Mouse (Mus musculus) kidney, embryonic 15.5 days (tissue): Measurements from ENCODE around the gene Oprd1. TPM values are rescaled to one million over a fixed set of nuclear protein-coding genes. Genes with fewer than 3 reads are reported as not detected.

Experiments
- ATAC-seq: fragments of 200-750 bp; cut with Nextera tagmentation; replicated peaks from 2 replicates; pipeline ENCODE4 v1.8.0; 2017; ENCODE audit warnings: moderate TSS enrichment; ENCODE audit not compliant: low FRiP score
- H3K27ac ChIP-seq: fragments of 300-500 bp; sonication (generic); 2 replicates; pipeline ENCODE4 v1.5.1; 2015; ENCODE audit warnings: mild to moderate bottlenecking, inconsistent platforms
- H3K27me3 ChIP-seq: fragments of 300-500 bp; sonication (generic); 2 replicates; pipeline ENCODE4 v1.6.1; 2015; ENCODE audit warnings: inconsistent platforms
- H3K36me3 ChIP-seq: fragments of 300-500 bp; sonication (generic); 2 replicates; pipeline ENCODE4 v1.6.1; 2015; ENCODE audit warnings: inconsistent platforms
- H3K4me1 ChIP-seq: fragments of 300-500 bp; sonication (generic); 2 replicates; pipeline ENCODE4 v1.6.1; 2015; ENCODE audit warnings: inconsistent platforms
- H3K4me2 ChIP-seq: fragments of 300-500 bp; sonication (generic); 2 replicates; pipeline ENCODE4 v1.6.1; 2015; ENCODE audit warnings: moderate library complexity, mild to moderate bottlenecking, inconsistent platforms
- H3K4me3 ChIP-seq: fragments of 300-500 bp; sonication (generic); replicated peaks from 2 replicates; pipeline ENCODE4 v1.5.1; 2015; ENCODE audit warnings: mild to moderate bottlenecking, inconsistent platforms
- H3K9ac ChIP-seq: fragments of 300-500 bp; sonication (generic); 2 replicates; pipeline ENCODE4 v1.6.1; 2015; ENCODE audit warnings: mild to moderate bottlenecking, inconsistent platforms
- H3K9me3 ChIP-seq: fragments of 300-500 bp; sonication (generic); replicated peaks from 2 replicates; pipeline ENCODE4 v1.6.1; 2016; ENCODE audit warnings: inconsistent platforms
- WGBS: fragments of 180-500 bp; shearing (Covaris S2); methylation state at CpG from one replicate; pipeline ENCODE4 v1.1.7; 2015; ENCODE audit warnings: mixed read lengths; 5-methylcytosine and 5-hydroxymethylcytosine counted together
- polyA plus RNA-seq: library from polyadenylated mRNA; unstranded; fragments of >200 nt; fragmentation: Nextera tagmentation; extraction: Ambion mirVana; gene quantifications from 2 replicates; pipeline ENCODE4 v1.2.1, GENCODE M21; 2015

The Oprd1 gene
- polyA plus RNA-seq, 1 experiment from 2014 or later, result 0.23 TPM

DNA sequence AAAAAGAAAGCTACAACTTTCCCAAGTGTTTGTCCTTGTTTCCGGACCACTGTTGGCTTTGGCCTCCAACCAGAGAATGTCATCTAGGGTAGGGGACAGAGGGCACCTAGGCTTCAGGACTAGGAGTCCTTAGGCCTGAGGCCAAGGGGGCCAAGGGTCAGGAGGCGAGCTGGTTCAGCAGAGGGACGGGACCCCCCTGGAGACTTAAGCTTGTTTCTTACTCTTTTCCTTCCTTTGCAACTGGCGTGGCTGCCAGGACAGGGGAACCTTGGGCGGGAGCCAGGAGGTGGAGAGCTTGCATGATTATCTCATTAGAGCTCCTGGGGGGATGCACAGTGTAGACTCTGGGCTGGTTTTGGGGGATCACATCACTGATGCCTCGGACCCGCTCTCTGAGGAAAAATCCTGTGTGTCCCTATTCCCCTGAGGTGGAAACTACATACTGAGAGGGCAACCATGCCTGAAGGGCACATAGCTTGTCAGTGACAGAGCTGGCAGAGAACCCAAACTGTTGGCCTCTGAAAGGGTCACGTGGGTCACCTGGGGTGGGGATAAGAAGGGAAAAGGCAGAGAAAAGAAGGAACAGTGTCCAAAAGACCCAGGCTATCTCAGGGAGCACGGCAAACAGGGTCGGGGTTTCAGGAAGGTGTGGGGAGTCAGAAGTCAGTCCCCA is 78.0 kb downstream of the Oprd1 start:
- Histone ChIP-seq H3K27me3 (0 out of 2 replicates have a peak, but pooled peaks cover 2% of the 10 kb centered on the region), H3K9ac (no peak overlapping the region), H3K4me1 (peaks cover 41% of the 10 kb centered on the region), H3K27ac (peak overlapping the region; percentile 15; the same call in 1 of the 2 replicates), H3K4me2 (no peak overlapping the region), H3K36me3 (no peaks in the 10 kb centered on the region), H3K4me3 (no peak overlapping the region), H3K9me3 (no peaks in the 10 kb centered on the region)
- ATAC-seq, result no peak; the same call in 1 of the 2 replicates
- 64% methylated on average over 10 of the region's 10 CpGs for WGBS

GRCm38 (mm10) chr4:132065578-132065977 is 78.7 kb downstream of the Oprd1 start:
- ATAC-seq, result no peak
- WGBS, result 71% methylated on average over 3 of the region's 3 CpGs

DNA sequence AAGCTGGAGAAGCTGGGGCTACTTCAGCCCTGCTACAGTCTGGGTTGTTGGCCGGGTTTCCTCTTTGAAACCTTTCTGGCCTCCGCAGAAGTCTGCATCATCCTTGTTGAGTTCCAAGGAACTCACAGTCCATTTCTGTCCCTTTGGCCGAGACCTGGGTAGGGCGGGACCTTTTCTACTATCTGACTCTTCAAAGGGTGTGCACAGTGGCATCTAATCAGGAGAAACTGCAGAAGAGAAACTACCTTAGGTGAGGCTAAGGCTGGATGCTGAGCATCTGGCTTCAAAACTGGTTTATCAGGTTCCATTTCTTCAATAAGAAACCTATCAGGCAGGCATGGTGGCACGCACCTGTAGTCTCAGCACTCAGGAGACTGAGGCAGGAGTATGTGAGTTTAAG is 79.7 kb downstream of the Oprd1 start:
- Histone ChIP-seq H3K27me3 (no peaks in the 10 kb centered on the region), H3K9ac (no peak overlapping the region), H3K4me2 (no peak overlapping the region), H3K36me3 (no peaks in the 10 kb centered on the region), H3K4me1 (peaks cover 36% of the 10 kb centered on the region), H3K4me3 (no peak overlapping the region), H3K27ac (no peak overlapping the region), H3K9me3 (no peaks in the 10 kb centered on the region)
- no peak for ATAC-seq
- WGBS, result 83% methylated on average over 5 of the region's 5 CpGs

More at GRCm38 (mm10) chr4:132065578-132065977, 78.7 kb downstream of the Oprd1 start:
- Histone ChIP-seq H3K27ac (0 out of 2 replicates have a peak overlapping the region, but pooled peaks have one; percentile 15), H3K9me3 (no peaks in the 10 kb centered on the region), H3K36me3 (no peaks in the 10 kb centered on the region), H3K4me3 (no peak overlapping the region), H3K27me3 (no peaks in the 10 kb centered on the region), H3K4me2 (no peak overlapping the region), H3K9ac (no peak overlapping the region), H3K4me1 (peaks cover 38% of the 10 kb centered on the region)

GRCm38 (mm10) chr4:132062934-132063884 is 81.1 kb downstream of the Oprd1 start:
- H3K4me1 ChIP-seq, result peaks cover 31% of the 10 kb centered on the region
- H3K27ac ChIP-seq, result no peak overlapping the region
- H3K4me3 ChIP-seq, result no peak overlapping the region
- H3K9me3 ChIP-seq, result no peaks in the 10 kb centered on the region
- no peak for ATAC-seq
- no peak overlapping the region for H3K9ac ChIP-seq
- no peaks in the 10 kb centered on the region for H3K27me3 ChIP-seq
- no peaks in the 10 kb centered on the region for H3K36me3 ChIP-seq
- WGBS, result 69% methylated on average over 17 of the region's 17 CpGs
- no peak overlapping the region for H3K4me2 ChIP-seq

DNA sequence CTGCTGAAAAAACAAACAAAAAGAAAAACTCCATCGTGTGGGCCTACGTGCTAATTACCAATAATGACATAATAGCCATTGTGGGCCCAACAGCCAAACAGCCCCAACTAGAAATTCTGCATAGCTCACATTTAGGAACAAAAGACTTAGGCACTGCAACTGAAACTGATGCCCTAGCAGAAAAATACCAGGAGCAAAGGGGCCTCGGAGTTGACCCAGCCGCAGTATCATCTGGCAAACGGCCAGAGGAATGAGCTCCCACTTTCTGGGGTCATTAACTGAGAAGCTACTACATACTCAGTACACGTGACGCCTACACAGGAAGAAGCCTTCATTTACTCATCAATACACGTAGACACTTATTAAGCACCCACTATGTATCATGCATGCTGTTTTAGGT is 82.0 kb downstream of the Oprd1 start:
- ATAC-seq, result no peak
- no peak overlapping the region for H3K4me2 ChIP-seq
- no peak overlapping the region for H3K4me3 ChIP-seq
- 39% methylated on average over 8 of the region's 8 CpGs for WGBS
- no peaks in the 10 kb centered on the region for H3K27me3 ChIP-seq
- H3K9ac ChIP-seq, result no peak overlapping the region
- no peaks in the 10 kb centered on the region for H3K9me3 ChIP-seq
- H3K36me3 ChIP-seq, result no peaks in the 10 kb centered on the region
- peaks cover 29% of the 10 kb centered on the region for H3K4me1 ChIP-seq
- no peak overlapping the region for H3K27ac ChIP-seq

Other genes starting within 250 kb of the Oprd1 start
- 1.1 and 1.3 TPM in 2 replicates for gene Tmem200b, start 222.7 kb downstream of the Oprd1 start, polyA plus RNA-seq
- gene Gm10300, start 69.8 kb downstream of the Oprd1 start, polyA plus RNA-seq, result 0.09 TPM in 2 replicates
- 65.1 and 67.1 TPM in 2 replicates for gene Epb41, start 69.2 kb downstream of the Oprd1 start, polyA plus RNA-seq
- gene Ythdf2, start 67.8 kb upstream of the Oprd1 start, polyA plus RNA-seq, result 107 and 113 TPM in 2 replicates
- 40.0 and 40.1 TPM in 2 replicates for gene Gmeb1, start 117.1 kb upstream of the Oprd1 start, polyA plus RNA-seq
- 47.7 and 48.3 TPM in 2 replicates for gene Taf12, start 129.9 kb upstream of the Oprd1 start, polyA plus RNA-seq
- gene Rab42, start 158.9 kb upstream of the Oprd1 start, polyA plus RNA-seq, result 3.3 and 3.5 TPM in 2 replicates
- 73.6 and 80.5 TPM in 2 replicates for gene Trnau1ap, start 185.1 kb upstream of the Oprd1 start, polyA plus RNA-seq
- gene Rcc1, start 209.1 kb upstream of the Oprd1 start, polyA plus RNA-seq, result 88.9 and 92.7 TPM in 2 replicates